Mouse (Mus musculus): Measurements from ENCODE around the gene Gm128. TPM values are rescaled to one million over a fixed set of nuclear protein-coding genes. Genes with fewer than 3 reads are reported as not detected.

Gene Gm128
- 0.38 and 0.46 TPM in 2 replicates for polyA plus RNA-seq (2012; rRNA removed; ENCODE audit: low replicate concordance)

GRCm38 (mm10) chr3:95241498-95241897 lies at the start of gene Gm128:
TSS of gene Gm128 (minus strand) at chr3:95241598.

GRCm38 (mm10) chr3:95281216-95282126 lies 40.1 kb upstream of the Gm128 start, which contains the start of the genes Mindy1 and Prune1:
TSS of gene Mindy1 (plus strand) at chr3:95281345.
TSS of gene Prune1 (minus strand) at chr3:95282076.

GRCm38 (mm10) chr3:95250783-95251424 lies 9.5 kb upstream of the Gm128 start, which contains the start of gene Bnipl:
TSS of gene Bnipl (minus strand) at chr3:95251193.

GRCm38 (mm10) chr3:95231298-95232221 lies 9.8 kb downstream of the Gm128 start, which contains the start of gene Mllt11:
TSS of gene Mllt11 (minus strand) at chr3:95232171.

GRCm38 (mm10) chr3:95228148-95228893 lies 13.1 kb downstream of the Gm128 start, which contains the start of gene Cdc42se1:
TSS of gene Cdc42se1 (plus strand) at chr3:95228732.

GRCm38 (mm10) chr3:95217255-95218134 lies 23.9 kb downstream of the Gm128 start, which contains the start of gene Gabpb2:
TSS of gene Gabpb2 (minus strand) at chr3:95217916.

Other genes with a start within 250 kb of the Gm128 start
- 21.6 and 25.1 TPM in 2 replicates for gene Zfp687, start 226.2 kb downstream of the Gm128 start, polyA plus RNA-seq (2012; rRNA removed; ENCODE audit: low replicate concordance)
- gene Psmd4, start 199.0 kb downstream of the Gm128 start, polyA plus RNA-seq (2012; rRNA removed; ENCODE audit: low replicate concordance): 120 and 164 TPM in 2 replicates
- gene Pip5k1a, start 134.7 kb downstream of the Gm128 start, polyA plus RNA-seq (2012; rRNA removed; ENCODE audit: low replicate concordance): 16.6 and 31.0 TPM in 2 replicates
- gene Vps72, start 130.6 kb downstream of the Gm128 start, polyA plus RNA-seq (2012; rRNA removed; ENCODE audit: low replicate concordance): 59.2 and 69.5 TPM in 2 replicates
- 0.29 and 95.0 TPM in 2 replicates for gene Tmod4, start 117.1 kb downstream of the Gm128 start, polyA plus RNA-seq (2012; rRNA removed; ENCODE audit: low replicate concordance)
- gene Scnm1, start 107.6 kb downstream of the Gm128 start, polyA plus RNA-seq (2012; rRNA removed; ENCODE audit: low replicate concordance): 33.2 and 59.5 TPM in 2 replicates
- 5.5 and 9.7 TPM in 2 replicates for gene Lysmd1, start 107.5 kb downstream of the Gm128 start, polyA plus RNA-seq (2012; rRNA removed; ENCODE audit: low replicate concordance)
- gene Tnfaip8l2, start 99.2 kb downstream of the Gm128 start, polyA plus RNA-seq (2012; rRNA removed; ENCODE audit: low replicate concordance): 44.7 and 78.5 TPM in 2 replicates
- gene Sema6c, start 81.1 kb downstream of the Gm128 start, polyA plus RNA-seq (2012; rRNA removed; ENCODE audit: low replicate concordance): 36.1 and 54.1 TPM in 2 replicates
- 10.1 and 18.0 TPM in 2 replicates for gene Gabpb2, start 23.7 kb downstream of the Gm128 start, polyA plus RNA-seq (2012; rRNA removed; ENCODE audit: low replicate concordance)
- 75.4 and 77.4 TPM in 2 replicates for gene Cdc42se1, start 12.9 kb downstream of the Gm128 start, polyA plus RNA-seq (2012; rRNA removed; ENCODE audit: low replicate concordance)
- gene Mllt11, start 9.4 kb downstream of the Gm128 start, polyA plus RNA-seq (2012; rRNA removed; ENCODE audit: low replicate concordance): 15.6 and 32.3 TPM in 2 replicates
- 1.2 and 2.4 TPM in 2 replicates for gene Bnipl, start 9.6 kb upstream of the Gm128 start, polyA plus RNA-seq (2012; rRNA removed; ENCODE audit: low replicate concordance)
- gene Mindy1, start 39.7 kb upstream of the Gm128 start, polyA plus RNA-seq (2012; rRNA removed; ENCODE audit: low replicate concordance): 96.5 and 107 TPM in 2 replicates
- gene Prune1, start 40.5 kb upstream of the Gm128 start, polyA plus RNA-seq (2012; rRNA removed; ENCODE audit: low replicate concordance): 14.0 and 42.8 TPM in 2 replicates
- gene Anxa9, start 65.6 kb upstream of the Gm128 start, polyA plus RNA-seq (2012; rRNA removed; ENCODE audit: low replicate concordance): 3.0 and 7.5 TPM in 2 replicates
- gene Cers2, start 73.2 kb upstream of the Gm128 start, polyA plus RNA-seq (2012; rRNA removed; ENCODE audit: low replicate concordance): 86.4 and 142 TPM in 2 replicates
- 10.2 and 20.4 TPM in 2 replicates for gene Setdb1, start 115.6 kb upstream of the Gm128 start, polyA plus RNA-seq (2012; rRNA removed; ENCODE audit: low replicate concordance)
- not detected in 2 replicates for gene 4930558C23Rik, start 161.2 kb upstream of the Gm128 start, polyA plus RNA-seq (2012; rRNA removed; ENCODE audit: low replicate concordance)
- 44.8 and 49.7 TPM in 2 replicates for gene Arnt, start 192.8 kb upstream of the Gm128 start, polyA plus RNA-seq (2012; rRNA removed; ENCODE audit: low replicate concordance)